Mouse (Mus musculus) spleen, adult 2 months (tissue): ENCODE data around the gene Pcdh7. TPM values are rescaled to one million over a fixed set of nuclear protein-coding genes. Genes with fewer than 3 reads are reported as not detected.

Source experiments
- DNase-seq, 2 experiments: peaks; one replicate each; pipeline versions ENCODE4 v3.0.0 to v3.0.0-alpha.2; 2012 to 2021; ENCODE audit warnings: low spot score in 2 of 2, low read depth in 1 of 2
- H3K27ac ChIP-seq: fragments of 200-500 bp; 2 replicates; pipeline ENCODE4 v1.5.1; 2012; ENCODE audit warnings: low read length, inconsistent platforms; ENCODE audit not compliant: insufficient read depth
- H3K27me3 ChIP-seq: fragments of 200-500 bp; 2 replicates; pipeline ENCODE4 v1.6.1; 2012; ENCODE audit warnings: mild to moderate bottlenecking, moderate library complexity, low read length, inconsistent platforms; ENCODE audit not compliant: control insufficient read depth, insufficient read depth
- H3K36me3 ChIP-seq: fragments of 200-500 bp; 2 replicates; pipeline ENCODE4 v1.6.1; 2012; ENCODE audit warnings: mild to moderate bottlenecking, low read length, inconsistent platforms; ENCODE audit not compliant: control insufficient read depth, insufficient read depth
- H3K4me1 ChIP-seq: fragments of 200-500 bp; 2 replicates; pipeline ENCODE4 v1.6.1; 2011; ENCODE audit warnings: inconsistent platforms; ENCODE audit not compliant: control insufficient read depth, insufficient read depth, insufficient read length
- H3K4me3 ChIP-seq: fragments of 200-500 bp; 2 replicates; pipeline ENCODE4 v1.5.1; 2011; ENCODE audit warnings: mild to moderate bottlenecking, inconsistent platforms; ENCODE audit not compliant: insufficient read depth, insufficient read length; ENCODE audit errors: extremely low read depth
- CTCF ChIP-seq: fragments of 200-500 bp; IDR thresholded peaks from 2 replicates; pipeline ENCODE4 v1.5.1; 2011; ENCODE audit warnings: mild to moderate bottlenecking, inconsistent platforms; ENCODE audit not compliant: insufficient read depth, insufficient read length, insufficient replicate concordance; ENCODE audit errors: extremely low read depth
- POLR2A ChIP-seq: fragments of 200-500 bp; IDR thresholded peaks from 2 replicates; pipeline ENCODE4 v1.6.1; 2011; ENCODE audit warnings: low read depth, low read length, inconsistent platforms
- WGBS: fragments of 180-500 bp; shearing (Covaris S2); methylation state at CpG from one replicate; pipeline ENCODE4 v1.1.7; 2018; 5-methylcytosine and 5-hydroxymethylcytosine counted together
- polyA plus RNA-seq: library from polyadenylated mRNA; depleted of rRNA; stranded (reverse); fragments of >200 nt; gene quantifications from 2 replicates; pipeline ENCODE4 v1.2.3, GENCODE M21; 2012

Gene Pcdh7
- polyA plus RNA-seq, 1 experiment = 2.8 TPM

GRCm38 (mm10) chr5:57865256-57865655 lies 147.5 kb downstream of the Pcdh7 start:
- no peak for DNase-seq
- no peaks in the 10 kb centered on the region for H3K4me1 ChIP-seq
- H3K27ac ChIP-seq = no peak overlapping the region
- WGBS = 89% methylated on average over 3 of the region's 3 CpGs
- H3K4me3 ChIP-seq = no peak overlapping the region
- TF ChIP-seq POLR2A = no peak
- TF ChIP-seq CTCF = no peak
- no peaks in the 10 kb centered on the region for H3K27me3 ChIP-seq
- no peaks in the 10 kb centered on the region for H3K36me3 ChIP-seq

DNA sequence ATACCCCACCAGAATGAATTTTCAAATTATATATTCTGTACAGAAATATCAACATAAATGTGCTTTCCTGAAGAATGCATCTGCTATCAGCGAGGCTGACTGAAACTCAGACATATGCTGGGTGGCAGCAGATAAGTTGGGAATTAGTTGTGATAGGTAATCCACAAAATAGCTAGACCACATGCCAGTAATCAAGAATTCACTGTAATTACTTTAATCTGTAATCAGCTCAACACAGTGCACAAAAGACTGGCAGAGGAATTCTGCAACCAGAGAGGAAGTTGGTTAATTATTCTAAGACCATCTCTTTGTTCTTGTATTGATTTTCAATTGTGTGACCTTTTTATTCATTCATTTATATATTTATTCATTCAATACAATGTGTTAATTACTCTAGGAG lies 148.3 kb downstream of the Pcdh7 start:
- no peak for DNase-seq
- Histone ChIP-seq H3K36me3 (no peaks in the 10 kb centered on the region), H3K4me1 (no peaks in the 10 kb centered on the region), H3K27me3 (no peaks in the 10 kb centered on the region), H3K4me3 (no peak overlapping the region), H3K27ac (no peak overlapping the region)
- TF ChIP-seq POLR2A (no peak), CTCF (no peak)
- WGBS = 84% methylated on average over 1 of the region's 1 CpGs

- TF ChIP-seq POLR2A = no peak
- no peak for TF ChIP-seq CTCF
- no peak overlapping the region for H3K4me3 ChIP-seq
- no peak overlapping the region for H3K27ac ChIP-seq
- no peaks in the 10 kb centered on the region for H3K36me3 ChIP-seq
- 87% methylated on average over 2 of the region's 2 CpGs for WGBS
- DNase-seq = no peak
- H3K4me1 ChIP-seq = no peaks in the 10 kb centered on the region
- no peaks in the 10 kb centered on the region for H3K27me3 ChIP-seq
These were observed 150.1 kb downstream of the Pcdh7 start for GRCm38 (mm10) chr5:57867906-57868305.

DNA sequence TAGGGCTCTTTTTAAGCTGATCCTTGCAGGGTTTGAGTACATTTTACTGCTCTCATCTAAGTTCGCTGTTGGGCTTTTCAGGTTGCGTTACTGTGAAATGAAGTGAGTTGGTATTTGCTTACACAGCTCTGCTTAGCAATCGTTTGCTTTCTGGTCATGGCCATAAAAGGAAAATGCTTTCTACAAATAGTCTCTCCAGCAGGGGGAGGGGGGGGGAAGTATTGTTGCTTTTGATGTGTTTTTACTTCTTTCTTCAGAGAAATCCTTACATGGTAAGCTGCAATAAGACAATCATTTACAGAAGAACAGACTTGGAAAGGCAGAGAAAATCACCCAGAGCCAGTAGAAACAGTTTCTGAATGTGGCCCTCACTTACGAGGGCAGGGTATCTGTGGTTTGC lies 150.9 kb downstream of the Pcdh7 start:
- WGBS = 44% methylated on average over 4 of the region's 4 CpGs
- no peak for DNase-seq
- Histone ChIP-seq H3K4me1 (no peaks in the 10 kb centered on the region), H3K4me3 (no peak overlapping the region), H3K27me3 (no peaks in the 10 kb centered on the region), H3K27ac (no peak overlapping the region), H3K36me3 (no peaks in the 10 kb centered on the region)
- TF ChIP-seq CTCF (no peak), POLR2A (no peak)

- DNase-seq = no peak
- Histone ChIP-seq H3K36me3 (no peaks in the 10 kb centered on the region), H3K27ac (no peak overlapping the region), H3K4me3 (no peak overlapping the region), H3K4me1 (no peaks in the 10 kb centered on the region), H3K27me3 (no peaks in the 10 kb centered on the region)
- TF ChIP-seq CTCF = no peak
- TF ChIP-seq POLR2A = no peak
- WGBS = 81% methylated on average over 1 of the region's 1 CpGs
These were observed 153.0 kb downstream of the Pcdh7 start for GRCm38 (mm10) chr5:57870727-57871126.

DNA sequence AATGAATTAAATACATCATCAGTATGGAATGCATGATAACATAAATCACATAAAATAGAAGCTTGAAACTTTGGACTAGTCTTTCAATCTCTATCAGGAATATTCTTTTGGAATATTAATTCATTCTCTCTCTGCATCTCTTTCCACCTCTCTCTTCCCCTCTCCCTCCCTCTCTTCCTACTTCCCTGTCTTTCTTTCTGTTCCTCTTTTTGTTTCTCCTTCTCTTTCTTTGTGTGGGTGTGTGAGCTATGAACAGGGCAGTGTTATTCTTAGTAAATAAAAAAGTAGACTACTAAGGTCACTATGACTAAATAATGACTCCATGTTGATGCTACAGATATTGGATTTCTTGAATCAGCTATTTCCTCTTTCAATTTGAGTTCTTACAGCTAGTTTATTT lies 167.2 kb downstream of the Pcdh7 start:
- TF ChIP-seq POLR2A (no peak), CTCF (no peak)
- Histone ChIP-seq H3K27me3 (no peaks in the 10 kb centered on the region), H3K36me3 (no peaks in the 10 kb centered on the region), H3K27ac (no peak overlapping the region), H3K4me1 (no peaks in the 10 kb centered on the region), H3K4me3 (no peak overlapping the region)
- no peak for DNase-seq

GRCm38 (mm10) chr5:57899018-57899614 lies 181.3 kb downstream of the Pcdh7 start:
- Histone ChIP-seq H3K27ac (no peak overlapping the region), H3K4me3 (no peak overlapping the region)
- WGBS = 73% methylated on average over 7 of the region's 7 CpGs

More at GRCm38 (mm10) chr5:57899018-57899614, 181.3 kb downstream of the Pcdh7 start:
- Histone ChIP-seq H3K4me1 (no peaks in the 10 kb centered on the region), H3K27me3 (no peaks in the 10 kb centered on the region), H3K36me3 (no peaks in the 10 kb centered on the region)
- DNase-seq = no peak
- TF ChIP-seq CTCF (no peak), POLR2A (no peak)
